Mouse (Mus musculus) activated CD4-positive, CD25-positive, alpha-beta regulatory T cell, adult 4 months (primary cell): ENCODE results near the gene Kcnip3. TPM values are rescaled to one million over a fixed set of nuclear protein-coding genes. Genes with fewer than 3 reads are reported as not detected.

Source experiments
- ATAC-seq: one replicate; pipeline ENCODE4 v1.8.0; 2017
- polyA plus RNA-seq, 2 experiments: library from polyadenylated mRNA; unstranded; fragments of 100-300 nt; shearing (Covaris generic); gene quantifications; one replicate each; pipeline ENCODE4 v1.2.1; 2017

Gene Kcnip3
- under 1 TPM in 1 of 2 experiments, not detected in 1; 0.43 TPM for polyA plus RNA-seq

GRCm38 (mm10) chr2:127522006-127522441, at the start of gene Kcnip3:
Gene Kcnip3, minus strand, starts transcription at chr2:127522094.
- ATAC-seq: no peak

GRCm38 (mm10) chr2:127559070-127559966, 37.4 kb upstream of the Kcnip3 start:
- no peak for ATAC-seq

GRCm38 (mm10) chr2:127551078-127551477, 29.2 kb upstream of the Kcnip3 start:
- no peak for ATAC-seq

GRCm38 (mm10) chr2:127550446-127550845, 28.6 kb upstream of the Kcnip3 start:
- ATAC-seq: no peak

GRCm38 (mm10) chr2:127549711-127550110, 27.8 kb upstream of the Kcnip3 start:
- ATAC-seq: no peak

GRCm38 (mm10) chr2:127548342-127549074, 26.6 kb upstream of the Kcnip3 start:
- ATAC-seq: no peak

GRCm38 (mm10) chr2:127541697-127542096, 19.8 kb upstream of the Kcnip3 start:
- no peak for ATAC-seq

GRCm38 (mm10) chr2:127541185-127541584, 19.3 kb upstream of the Kcnip3 start, which contains the start of gene Prom2:
Gene Prom2, minus strand, starts transcription at chr2:127541467.
- ATAC-seq: no peak

GRCm38 (mm10) chr2:127539494-127539893, 17.6 kb upstream of the Kcnip3 start:
- ATAC-seq: no peak

- no peak for ATAC-seq
These were observed 15.7 kb upstream of the Kcnip3 start for GRCm38 (mm10) chr2:127537548-127537947.

- ATAC-seq: no peak
These were observed 13.5 kb upstream of the Kcnip3 start for GRCm38 (mm10) chr2:127535363-127535762.

GRCm38 (mm10) chr2:127532379-127532778, 10.5 kb upstream of the Kcnip3 start:
- ATAC-seq: no peak

- ATAC-seq: no peak
These were observed 9.7 kb upstream of the Kcnip3 start for GRCm38 (mm10) chr2:127531592-127531991.

GRCm38 (mm10) chr2:127530418-127530817, 8.5 kb upstream of the Kcnip3 start:
- no peak for ATAC-seq

GRCm38 (mm10) chr2:127525004-127525775, 3.3 kb upstream of the Kcnip3 start:
- no peak for ATAC-seq

- ATAC-seq: no peak
These were observed 2.2 kb upstream of the Kcnip3 start for GRCm38 (mm10) chr2:127523950-127524729.

- ATAC-seq: no peak
These were observed 505 bp downstream of the Kcnip3 start for GRCm38 (mm10) chr2:127521172-127522005.

GRCm38 (mm10) chr2:127520123-127520522, 1.8 kb downstream of the Kcnip3 start:
- no peak for ATAC-seq

- ATAC-seq: no peak
These were observed 2.6 kb downstream of the Kcnip3 start for GRCm38 (mm10) chr2:127519308-127519707.

- ATAC-seq: no peak
These were observed 3.1 kb downstream of the Kcnip3 start for GRCm38 (mm10) chr2:127518831-127519230.

- no peak for ATAC-seq
These were observed 3.6 kb downstream of the Kcnip3 start for GRCm38 (mm10) chr2:127518273-127518672.
